Mouse (Mus musculus): ENCODE results near the gene Atg101.

Gene Atg101

DNA sequence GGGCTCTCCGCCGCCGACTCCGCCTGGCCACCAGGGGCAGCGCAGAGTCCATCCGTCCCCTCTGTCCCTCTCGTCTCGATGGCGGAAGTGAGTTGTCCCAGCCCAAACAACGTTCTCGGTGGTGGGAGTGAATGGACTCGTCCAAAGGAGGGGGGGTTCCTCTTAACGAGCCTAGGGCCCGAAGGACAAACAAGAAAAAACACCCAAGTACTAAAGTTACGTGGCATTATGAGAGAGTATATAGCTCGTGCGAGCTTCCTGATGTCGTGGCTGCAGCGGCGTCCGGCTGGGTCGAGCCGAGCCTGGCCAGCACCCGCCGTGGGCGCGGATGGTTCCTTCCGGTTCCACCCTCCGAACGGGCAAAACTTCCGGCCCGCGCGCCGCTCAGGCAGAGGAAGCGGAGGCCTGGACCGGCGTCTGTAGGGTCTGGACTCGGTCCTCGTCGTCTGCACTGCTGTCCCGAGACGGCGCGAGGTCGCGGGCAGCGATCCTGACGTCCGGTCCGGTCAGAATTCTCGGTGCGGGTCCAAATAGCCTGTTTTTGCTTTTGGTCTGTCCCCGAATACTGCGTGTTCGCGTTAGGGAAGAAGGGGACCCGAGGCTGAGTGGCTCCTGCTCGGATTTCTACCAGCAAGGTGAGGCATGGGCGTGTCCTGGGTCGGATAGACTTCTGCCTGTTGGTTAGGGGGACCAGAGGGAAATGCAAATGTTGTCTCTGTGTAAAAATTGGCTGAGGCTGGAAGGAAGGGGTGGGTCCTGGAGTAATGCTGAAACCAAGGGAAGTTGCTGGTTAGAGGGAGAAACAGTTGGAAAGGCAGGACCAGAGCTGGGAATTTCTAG, at the start of gene Atg101:
Atg101 (plus strand) TSS at position 362 of the 840 bp plus-strand sequence.
- DNase-seq = peak; percentile 91 to 94

DNA sequence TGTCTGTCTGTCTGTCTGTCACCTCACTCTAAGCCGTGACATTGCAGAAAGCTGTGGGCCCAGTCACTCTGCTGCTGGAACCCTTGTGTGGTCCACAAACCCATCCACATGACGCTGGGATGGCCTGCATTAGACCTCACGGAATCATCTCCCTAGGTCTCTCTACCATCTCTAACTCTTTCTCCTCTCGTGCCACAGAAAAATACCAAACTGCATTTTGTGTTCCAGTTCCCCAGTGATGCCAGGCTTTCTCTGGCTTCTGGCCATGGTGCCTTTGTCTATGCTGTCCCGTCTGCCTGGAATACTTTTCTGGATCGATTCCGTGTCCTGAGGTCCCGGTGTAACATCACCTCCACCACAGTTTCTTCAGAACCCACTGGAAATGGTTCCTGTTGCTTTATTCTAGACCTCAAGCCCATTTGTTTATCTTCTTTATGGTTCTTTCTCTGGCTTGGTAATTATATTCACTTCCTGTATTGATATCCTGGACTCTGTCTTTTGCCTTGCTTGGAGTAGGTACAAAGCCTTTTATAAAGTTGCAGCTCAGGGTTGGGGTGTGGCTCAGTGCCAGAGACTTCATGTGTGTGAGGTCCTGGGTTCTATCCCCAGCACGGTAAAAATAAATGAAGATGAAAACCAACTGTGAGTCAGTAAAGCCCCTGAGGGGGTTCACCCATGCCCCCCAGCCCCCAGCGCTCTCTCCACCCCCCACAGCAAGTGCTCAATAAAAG, 49.3 kb upstream of the Atg101 start:
- peak in 1 of 2 experiments; percentile 28 for DNase-seq

DNA sequence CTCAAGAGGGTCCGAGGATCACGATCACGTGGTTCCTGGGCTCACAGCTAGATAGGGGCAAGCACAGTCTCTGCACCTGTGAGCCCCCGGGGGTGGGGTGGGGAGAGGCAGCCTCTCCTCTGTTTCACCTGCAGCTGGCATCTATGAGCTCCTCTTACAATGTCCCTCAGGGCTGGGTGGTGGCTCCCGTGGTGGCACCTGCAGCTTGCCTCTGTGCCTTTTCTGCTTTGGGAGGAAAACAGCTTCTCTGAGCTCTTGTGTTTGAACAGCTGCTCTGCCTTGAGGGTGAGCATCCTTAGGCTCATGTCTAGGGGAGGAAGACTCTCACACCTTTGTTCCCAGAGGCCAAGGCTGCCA, 48.8 kb upstream of the Atg101 start:
- DNase-seq = peak in 1 of 2 experiments; percentile 49

DNA sequence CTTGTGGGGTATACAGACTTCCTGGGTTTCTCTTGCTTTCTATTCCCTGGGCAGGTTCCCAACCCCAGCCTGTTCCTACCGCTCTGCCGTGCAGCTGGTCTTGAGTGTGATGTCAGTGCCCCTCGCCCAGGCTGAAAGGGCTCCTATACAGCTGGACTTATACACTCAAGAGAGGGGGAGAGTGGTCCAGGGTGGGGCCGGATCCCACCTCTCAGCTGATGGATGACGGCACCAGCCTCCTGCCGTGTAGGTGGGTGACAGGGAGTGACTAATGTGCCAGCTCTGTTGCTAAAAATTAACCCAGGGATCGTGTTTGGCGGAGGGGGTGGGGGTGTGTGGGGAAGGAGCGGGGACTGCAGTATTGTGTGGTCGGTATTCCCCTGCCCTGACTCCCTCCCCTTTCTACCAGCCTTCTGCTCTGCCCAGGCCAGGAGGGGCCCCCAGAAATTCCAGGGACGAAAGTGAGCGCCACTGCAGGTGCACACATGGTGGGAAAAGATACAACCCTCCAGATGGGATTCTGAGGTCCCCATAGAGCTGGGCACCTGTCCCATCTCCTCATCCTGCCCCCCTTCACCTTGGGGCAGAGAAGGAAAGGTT, 48.2 kb upstream of the Atg101 start:
- DNase-seq = peak; percentile 26 to 55

DNA sequence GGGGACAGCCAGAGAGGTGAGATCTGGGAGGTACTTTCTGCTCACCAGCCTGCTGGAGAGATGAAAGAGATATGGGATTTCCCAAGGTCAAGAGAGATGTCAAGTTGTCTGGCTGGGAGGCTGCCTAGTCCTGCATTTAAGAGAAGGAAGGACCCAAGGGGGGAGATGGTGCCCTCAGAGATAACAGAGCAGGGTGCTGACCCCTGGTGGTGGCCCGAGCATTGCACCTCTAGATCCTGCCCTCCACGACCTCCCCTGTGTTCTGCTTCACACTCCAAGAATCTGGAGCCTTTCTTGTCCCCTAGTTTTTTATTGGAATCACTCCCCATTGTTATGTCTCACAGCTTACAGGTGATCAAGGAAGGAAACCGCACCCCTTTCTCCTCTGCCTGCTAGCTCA, 47.2 kb upstream of the Atg101 start:
- DNase-seq = peak; percentile 81 to 89

DNA sequence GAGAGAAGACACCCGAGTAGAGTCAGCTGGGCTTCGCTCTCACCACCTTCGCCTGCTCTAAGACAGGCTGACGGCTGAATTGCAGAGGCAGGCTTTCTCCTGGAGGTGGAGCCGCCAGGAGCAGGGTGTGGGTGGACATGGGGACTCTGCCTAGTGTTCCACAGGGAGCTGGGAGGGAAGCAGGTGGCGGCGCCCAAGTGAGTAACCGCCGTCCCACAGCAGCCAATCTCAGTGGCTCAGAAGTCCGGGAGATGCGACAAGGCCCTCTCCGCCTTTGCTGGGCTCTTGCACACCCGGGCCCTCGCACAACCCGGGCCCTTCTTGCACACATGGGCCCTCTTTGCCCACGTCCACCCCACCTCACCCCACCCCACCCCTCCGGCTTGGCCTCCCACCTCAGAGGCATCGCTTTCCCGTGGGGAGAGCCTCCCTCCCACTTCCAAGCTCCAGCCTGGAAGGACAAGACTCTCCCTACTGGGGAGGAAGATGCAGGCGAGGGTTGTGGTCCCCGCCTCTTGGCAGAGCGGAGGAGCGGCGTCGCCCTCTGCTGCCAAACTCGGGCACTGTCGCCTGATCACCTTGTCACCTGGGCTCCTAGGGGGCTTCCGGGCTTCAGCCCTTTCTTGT, 45.1 kb upstream of the Atg101 start:
- DNase-seq = peak; percentile 66 to 74

DNA sequence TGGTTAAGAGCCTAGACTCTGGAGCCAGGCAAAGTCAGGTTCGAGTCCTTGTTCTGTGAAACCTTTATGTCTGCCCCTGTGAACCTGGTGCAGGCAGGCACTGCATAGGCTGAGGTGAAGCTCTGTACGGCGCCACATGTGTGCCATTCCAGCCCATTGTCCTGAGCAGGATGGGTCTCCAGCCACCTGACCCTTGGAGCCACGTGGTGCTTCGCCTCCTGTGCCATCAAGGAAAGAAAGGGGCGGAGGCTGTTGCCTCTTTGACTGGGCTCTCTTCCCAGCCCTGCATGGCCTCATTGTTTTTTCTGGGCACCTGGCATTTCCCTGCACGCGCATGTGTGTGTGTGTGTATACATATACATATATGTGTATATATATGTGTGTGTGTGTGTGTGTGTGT, 44.3 kb upstream of the Atg101 start:
- no peak for DNase-seq

DNA sequence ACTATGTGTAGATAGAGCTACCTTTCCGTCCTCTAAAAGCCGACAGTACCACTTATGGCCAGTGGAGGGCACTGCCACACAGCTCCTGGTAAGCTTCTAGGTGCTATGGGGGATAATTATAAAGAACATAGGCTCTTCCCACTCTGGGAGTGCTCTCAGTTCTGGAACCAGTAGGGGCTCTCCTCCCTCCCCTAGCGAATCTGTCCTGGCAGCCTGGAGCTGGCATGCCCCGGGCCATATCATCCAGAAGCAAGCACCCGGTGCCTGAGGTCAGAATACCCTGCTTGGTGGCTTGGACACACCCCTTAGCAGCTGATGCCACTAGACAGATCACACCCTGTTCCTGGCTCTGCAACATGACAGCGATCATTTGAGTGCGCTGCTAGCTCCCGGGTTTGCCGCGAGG, 43.3 kb upstream of the Atg101 start:
- DNase-seq = peak; percentile 87 to 93

DNA sequence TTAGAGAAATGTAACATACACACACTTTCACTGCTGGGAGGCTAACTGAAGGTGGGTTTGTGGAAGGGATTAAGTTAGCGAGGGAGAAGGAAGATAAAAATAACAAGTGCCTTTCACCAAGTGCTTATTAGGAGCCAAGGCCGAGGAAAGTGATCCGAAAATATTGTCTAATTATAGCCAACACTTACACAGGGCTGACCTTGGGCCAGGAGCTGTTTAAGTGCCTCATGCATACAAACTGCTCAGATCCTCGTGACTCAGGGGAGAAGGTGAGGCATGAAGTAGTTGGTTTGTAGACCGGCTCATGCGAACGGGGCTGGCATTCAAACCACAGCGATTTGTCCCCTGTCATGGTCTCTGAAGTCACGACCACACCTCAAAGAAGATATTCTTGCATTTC, 42.8 kb upstream of the Atg101 start:
- peak; percentile 28 to 61 for DNase-seq

DNA sequence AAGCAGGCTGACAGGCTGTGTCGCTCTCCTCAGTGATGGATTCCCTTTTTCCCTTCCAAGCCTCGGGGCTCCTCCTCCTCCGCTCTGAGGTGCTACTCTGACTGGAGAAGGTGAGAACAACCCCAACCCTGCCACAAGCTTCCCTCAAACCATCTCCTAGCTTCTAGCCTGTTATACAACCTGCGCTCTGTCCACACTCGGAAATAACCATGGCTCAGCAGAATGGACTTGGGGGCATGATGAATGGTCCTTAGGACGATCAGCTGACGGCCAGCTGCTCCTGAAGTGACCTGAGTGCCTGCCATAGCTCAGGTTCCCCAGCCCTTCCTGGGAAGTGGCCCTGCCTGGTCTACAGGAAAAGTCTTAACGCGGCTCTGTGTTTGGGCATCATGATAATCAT, 42.2 kb upstream of the Atg101 start:
- peak in 1 of 2 experiments; percentile 34 for DNase-seq

DNA sequence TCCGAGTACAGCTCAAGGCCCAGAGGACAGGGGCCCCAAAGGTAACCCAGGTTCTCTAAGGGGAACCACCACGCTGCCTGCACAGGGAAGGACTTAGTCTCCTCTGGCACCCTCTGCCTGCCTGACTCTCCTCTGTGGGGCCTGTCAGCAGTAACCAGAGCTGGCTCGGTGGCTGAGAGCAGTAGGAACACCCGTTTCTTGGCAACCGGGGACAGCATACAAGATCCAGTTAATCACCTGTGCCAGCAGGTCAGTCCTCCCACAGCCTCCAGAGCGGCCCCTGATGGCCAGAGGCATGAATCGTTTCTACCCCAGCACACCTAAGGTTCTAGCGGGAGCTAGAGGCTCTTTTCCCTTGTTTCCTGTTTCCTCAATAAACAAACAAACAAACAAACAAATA, 41.4 kb upstream of the Atg101 start:
- DNase-seq = peak; percentile 78 to 93

DNA sequence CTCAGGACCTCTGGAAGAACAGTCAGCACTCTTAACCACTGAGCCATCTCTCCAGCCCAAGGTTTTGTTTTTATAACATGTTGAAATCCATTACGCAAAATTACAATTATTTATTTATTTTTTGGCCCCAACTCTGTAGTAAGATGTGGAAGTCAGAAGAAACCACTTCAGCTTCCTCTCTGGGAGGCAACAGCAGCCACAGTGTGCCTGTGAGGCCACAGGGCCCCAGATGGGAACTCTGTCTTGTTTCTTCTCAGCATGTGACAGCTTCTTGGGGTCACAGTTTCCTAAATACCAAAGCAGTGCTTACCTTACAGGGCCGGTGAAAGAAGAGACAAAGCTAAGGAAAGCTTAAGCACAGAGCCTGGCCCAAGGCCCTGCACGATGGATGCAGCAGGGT, 40.1 kb upstream of the Atg101 start:
- no peak for DNase-seq

DNA sequence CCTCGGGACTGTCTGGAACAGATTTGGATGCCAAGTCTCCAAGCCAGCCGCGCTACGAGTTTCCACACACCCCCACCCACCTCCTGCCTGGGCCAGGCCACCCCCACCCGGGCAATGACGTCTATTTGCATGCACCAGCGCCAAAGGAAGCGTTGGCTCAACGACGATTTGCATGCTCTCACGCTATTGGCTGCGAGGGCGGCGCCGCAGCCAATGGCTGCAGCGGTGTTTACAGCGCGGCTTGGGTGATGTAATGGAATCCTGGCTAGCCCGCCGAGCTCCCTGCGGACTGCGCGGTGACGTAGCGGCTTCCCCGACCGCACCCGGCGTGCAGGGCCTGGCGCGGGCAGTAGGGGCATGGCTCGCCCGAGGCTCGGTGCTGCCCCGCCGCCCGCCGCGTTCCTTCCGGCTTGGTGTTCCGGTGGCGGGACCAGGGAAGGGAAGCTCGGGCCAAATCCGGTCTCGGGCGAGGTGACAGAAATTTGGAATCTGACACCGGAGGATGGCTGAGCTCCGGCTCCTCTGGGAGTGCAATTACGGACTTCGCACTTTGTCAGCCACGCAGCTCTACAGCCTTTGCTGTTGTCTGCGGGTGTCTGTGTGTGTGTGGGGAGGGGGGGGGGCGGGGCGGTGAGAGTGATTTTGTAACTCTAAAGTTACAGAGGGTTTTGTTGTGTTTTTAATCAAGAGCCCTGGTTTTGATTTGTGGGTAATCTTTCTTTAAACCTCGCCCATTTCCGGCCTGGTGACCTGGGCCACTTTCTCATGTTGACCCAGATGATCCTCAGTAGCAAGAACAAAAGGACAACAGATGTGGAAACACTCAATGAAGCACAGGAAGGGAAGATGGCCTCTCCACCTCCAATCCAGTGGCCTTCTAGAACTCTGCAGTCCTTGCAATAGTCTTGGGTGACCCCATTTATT, 37.6 kb upstream of the Atg101 start:
- DNase-seq = peak; percentile 97 to 99

DNA sequence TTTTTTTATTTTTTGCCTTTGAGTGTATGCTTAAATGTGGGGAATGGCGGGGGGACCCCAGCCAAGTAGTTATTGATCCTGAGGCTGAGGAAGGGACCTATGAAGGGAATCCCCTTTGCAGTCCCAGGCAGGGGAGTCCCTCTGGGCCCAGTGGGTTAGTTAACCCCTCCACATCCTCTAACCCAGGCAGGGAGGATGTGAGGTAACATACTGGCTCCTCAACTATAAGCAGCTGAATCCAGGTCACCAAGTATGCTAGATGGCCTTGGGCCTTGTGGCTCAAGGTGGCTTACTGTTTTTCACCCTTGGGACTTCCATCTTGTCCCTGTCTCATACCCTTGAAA, 36.9 kb upstream of the Atg101 start:
- DNase-seq = no peak

DNA sequence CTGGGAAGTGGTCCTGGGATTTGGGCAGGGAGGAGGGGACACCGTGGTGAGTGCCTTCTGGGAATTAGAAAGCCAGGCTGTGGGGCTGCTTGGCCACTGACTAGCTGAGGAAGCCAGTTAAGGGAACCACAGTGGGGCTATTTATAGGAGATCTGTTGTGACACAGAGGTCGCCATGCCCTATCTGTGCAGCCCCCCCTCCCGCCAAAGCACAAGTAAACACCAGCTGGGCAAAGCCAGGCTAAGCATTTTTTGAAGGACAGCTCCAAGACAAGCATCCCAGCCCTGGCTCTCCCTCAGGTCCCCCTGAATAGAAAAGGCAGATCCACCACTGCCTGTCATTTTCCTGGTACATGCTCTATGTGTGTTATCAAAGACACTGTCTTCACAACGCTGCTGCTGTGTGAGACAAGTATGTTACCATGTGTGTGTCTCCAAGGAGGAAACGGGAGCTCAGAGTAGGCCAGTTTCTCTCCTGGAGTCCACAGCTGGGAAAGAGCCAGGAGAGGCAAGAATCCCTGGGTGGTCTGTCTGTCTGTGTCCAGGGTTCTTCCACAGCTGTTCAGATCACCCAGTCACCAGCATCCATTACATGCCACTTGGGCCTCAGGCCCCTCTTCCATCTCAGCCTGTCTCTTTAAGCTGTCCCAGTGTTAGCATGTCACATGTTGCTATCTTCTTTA, 35.9 kb upstream of the Atg101 start:
- DNase-seq = peak in 1 of 2 experiments; percentile 42

DNA sequence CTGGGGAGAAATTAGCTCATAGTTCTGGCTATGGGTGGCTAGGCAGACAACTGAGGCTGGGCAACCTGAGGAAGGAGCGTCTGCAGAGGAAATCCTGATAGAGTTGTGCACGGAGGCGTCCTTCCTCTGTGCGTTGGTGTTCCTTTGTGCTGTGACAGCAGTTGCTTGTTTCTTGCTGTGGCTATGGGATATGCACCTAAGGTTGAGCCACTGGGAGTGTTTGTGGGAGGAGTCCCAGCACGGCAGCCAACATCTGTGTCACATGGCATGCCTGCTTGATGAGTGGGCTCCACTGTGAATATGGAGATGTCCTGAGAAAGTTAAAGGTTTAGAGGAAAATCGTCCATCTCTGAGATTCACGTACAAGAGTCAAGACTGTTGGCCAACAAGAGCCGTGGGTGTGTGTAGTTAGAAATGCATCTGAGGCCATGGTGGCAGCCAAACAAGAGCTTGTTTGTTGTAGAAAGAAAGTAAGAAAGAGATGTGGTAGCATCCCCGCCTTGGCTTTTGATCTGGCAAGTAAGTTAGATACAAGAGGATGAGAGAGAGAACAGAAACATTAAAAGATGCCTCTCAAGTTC, 33.8 kb upstream of the Atg101 start:
- DNase-seq = peak in 1 of 2 experiments; percentile 23

DNA sequence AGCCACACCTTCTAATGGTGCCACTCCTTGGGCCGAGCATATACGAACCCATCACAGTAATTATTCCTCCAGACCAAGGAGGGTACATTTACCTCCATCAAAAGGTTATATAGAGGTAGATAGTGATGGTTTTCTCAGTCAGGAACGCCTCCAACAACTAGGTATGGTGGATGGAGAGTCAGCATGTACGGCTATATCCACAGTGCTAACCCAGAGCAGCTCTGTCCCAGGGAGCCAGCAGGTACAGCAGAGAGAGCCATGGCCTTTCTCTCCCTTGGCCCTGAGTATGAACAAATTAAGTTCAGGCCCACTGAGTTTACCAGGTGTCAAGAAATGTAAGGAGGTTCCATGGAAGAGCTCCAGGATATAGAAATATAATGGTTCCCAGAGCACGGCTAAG, 32.1 kb upstream of the Atg101 start:
- DNase-seq = no peak

DNA sequence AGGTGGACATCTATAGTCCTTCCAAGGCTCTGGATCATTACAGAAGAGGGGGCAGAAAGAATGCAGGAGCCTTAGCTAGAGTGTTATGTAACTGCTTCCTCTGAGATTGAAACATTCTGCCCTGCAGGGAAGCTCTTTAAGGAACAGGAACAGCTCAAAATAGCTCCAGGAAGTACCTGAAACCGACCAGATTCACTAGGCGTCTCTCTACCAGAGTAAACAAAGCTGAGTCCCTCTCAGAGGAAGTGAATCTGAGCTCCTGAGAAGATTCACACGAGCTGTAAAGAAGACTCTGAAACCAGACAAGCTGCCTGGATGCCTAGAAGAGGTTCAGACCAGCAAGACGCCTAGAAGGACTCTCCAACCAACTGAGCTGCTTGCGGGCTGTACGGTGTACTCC, 31.5 kb upstream of the Atg101 start:
- no peak for DNase-seq

DNA sequence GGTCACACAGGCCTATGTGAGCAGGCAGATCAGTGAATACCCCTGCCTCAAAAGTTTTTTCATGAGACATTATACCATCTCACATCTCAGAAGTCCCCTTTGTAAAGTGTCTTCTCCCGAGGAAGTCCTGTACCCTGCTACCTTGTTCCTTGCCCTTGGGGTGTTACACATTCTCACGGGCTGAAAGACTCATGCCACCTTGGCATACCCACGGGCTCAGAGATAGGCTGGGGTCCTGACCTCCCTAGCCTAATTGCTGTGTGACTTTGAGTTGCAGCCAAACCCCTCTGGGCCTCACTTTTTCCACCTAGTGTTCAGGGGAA, 30.5 kb upstream of the Atg101 start:
- DNase-seq = no peak

DNA sequence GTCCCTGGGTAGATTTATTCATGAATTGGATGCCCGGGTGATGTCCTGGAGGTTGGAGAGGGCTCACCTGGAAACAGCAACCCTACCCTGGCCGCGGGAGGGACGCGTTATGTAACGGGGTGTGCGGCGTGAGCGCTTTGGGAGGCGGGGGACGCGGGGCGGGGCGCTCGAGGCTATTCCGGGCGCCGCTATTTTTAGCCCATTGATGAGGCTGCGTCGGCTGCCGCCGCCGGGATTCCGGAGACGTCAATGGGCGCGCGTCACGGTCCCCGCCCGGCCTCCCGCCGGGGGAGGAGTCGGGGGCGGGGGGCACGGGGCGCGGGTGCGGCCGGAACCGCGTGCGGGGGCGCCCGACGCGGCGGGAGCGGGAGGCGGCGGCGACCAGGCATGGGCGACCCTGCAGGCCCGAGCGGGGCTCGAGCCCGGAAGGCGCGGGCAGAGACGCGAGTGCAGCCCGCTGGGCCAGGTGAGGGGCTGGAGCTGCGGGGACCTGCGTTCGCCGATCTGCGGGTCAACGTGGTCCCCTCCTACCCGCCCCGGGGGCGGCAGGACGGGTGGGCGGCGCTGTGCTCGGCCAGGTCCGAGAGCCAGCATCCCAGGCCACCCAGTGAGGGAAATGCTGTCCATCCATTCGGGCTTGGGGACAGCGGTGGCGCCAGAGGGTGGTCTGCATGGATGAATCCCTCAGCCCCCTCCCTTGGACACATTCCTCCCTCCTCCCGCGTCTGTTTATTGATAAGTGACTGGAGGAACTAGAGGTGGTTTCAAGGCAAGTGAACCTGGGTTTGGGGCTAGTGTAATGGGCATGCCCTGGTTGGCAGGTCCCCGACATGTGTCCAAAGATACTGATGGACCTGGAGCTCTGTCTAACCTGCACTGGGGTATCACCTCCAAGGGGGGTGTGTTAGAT, 29.9 kb upstream of the Atg101 start, which contains the start of gene Nr4a1:
Nr4a1 (plus strand) TSS at position 384 of the 910 bp plus-strand sequence.
- peak; percentile 75 to 93 for DNase-seq
